Mouse (Mus musculus): ENCODE data around the gene Eif4g1. TPM values are rescaled to one million over a fixed set of nuclear protein-coding genes. Genes with fewer than 3 reads are reported as not detected.
A peak's percentile ranks its signal among the peaks of the same experiment; 100 is the strongest.

The Eif4g1 gene
- polyA plus RNA-seq, 1 experiment from 2014 or later = 158 TPM

DNA sequence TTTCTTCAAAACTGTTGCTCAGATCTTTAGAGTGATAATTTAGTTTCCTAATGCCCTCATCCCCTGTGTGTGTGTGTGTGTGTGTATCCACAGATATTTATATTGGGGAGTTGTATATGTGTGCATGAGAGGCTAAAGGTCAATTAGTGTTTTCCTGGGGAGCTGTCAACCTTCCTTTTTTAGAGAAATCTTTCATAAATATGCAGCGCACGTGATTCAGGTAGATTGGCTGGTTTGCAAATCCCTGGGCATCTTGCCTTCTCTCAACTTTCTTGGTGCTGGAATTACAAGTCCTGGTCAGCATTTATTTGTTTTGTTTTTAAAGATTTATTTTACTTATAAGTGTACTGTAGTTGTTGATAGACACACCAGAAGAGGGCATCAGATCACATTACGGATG is 2.2 kb downstream of the Eif4g1 start:
- Histone ChIP-seq H3K27me3 (replicated peaks; ENCODE audit: control insufficient read depth, insufficient read depth, low read length) (no peaks in the 10 kb centered on the region), H3K4me3 (ENCODE audit: low read length) (no peak overlapping the region), H3K4me2 (ENCODE audit: low read depth, low read length) (no peak overlapping the region), H3K9ac (ENCODE audit: low read depth, low read length) (no peak overlapping the region), H3K4me1 (ENCODE audit: control insufficient read depth, insufficient read depth, low read length) (peaks cover 21% of the 10 kb centered on the region), H3K9me3 (ENCODE audit: control insufficient read depth, low read length) (no peaks in the 10 kb centered on the region), H3K36me3 (ENCODE audit: control insufficient read depth, insufficient read depth, low read length) (peaks cover 5% of the 10 kb centered on the region; the same call in 1 of the 2 replicates), H3K27ac (ENCODE audit: low read length) (no peak overlapping the region)
- no peak for ATAC-seq
- WGBS = 87% methylated on average over 3 of the region's 3 CpGs

DNA sequence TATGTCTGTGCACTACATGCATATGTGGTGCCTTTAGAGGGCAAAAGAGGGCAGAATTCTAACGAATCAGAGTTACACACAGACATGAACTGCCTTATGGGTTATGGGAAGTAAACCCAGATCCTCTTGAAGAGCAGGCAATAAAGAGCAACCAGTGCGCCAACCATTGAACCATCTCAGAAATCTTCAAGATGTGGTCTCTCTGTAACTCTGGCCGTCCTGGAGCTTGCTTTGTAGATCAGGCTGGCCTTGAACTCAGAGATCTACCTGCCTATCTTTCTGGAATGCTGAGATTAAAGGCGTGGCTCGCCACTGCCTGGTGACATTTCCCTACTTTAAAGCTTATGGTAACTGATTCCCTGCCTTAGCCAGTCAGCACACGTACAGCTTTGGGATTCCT is 3.8 kb downstream of the Eif4g1 start:
- H3K9me3 ChIP-seq (ENCODE audit: control insufficient read depth, low read length) = no peaks in the 10 kb centered on the region
- peaks cover 9% of the 10 kb centered on the region; the same call in 1 of the 2 replicates for H3K36me3 ChIP-seq (ENCODE audit: control insufficient read depth, insufficient read depth, low read length)
- peaks cover 21% of the 10 kb centered on the region for H3K4me1 ChIP-seq (ENCODE audit: control insufficient read depth, insufficient read depth, low read length)
- H3K27me3 ChIP-seq (replicated peaks; ENCODE audit: control insufficient read depth, insufficient read depth, low read length) = no peaks in the 10 kb centered on the region
- H3K9ac ChIP-seq (ENCODE audit: low read depth, low read length) = no peak overlapping the region
- H3K4me2 ChIP-seq (ENCODE audit: low read depth, low read length) = peak overlapping the region; percentile 62; the same call in 1 of the 2 replicates
- no peak overlapping the region; the same call in 1 of the 2 replicates for H3K4me3 ChIP-seq (ENCODE audit: low read length)
- 18% methylated on average over 6 of the region's 6 CpGs for WGBS
- H3K27ac ChIP-seq (ENCODE audit: low read length) = peak overlapping the region; percentile 65; the same call in 1 of the 2 replicates
- ATAC-seq = no peak

DNA sequence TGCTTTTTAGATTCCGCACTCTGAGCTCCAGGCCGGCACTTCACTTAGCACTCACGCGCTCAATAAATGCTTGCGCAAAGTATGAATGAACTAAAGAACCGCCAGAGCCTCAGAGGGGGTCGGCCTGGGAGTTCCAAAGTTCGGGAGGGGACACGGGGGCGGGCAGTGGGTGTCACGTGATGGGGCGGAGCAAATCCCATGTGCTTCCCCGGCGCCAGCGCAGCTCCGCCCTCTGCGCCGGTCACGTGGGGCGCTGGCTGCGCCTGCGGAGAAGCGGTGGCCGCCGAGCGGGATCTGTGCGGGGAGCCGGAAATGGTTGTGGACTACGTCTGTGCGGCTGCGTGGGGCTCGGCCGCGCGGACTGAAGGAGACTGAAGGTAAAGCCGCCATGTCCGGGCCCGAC is 4.4 kb downstream of the Eif4g1 start:
- H3K36me3 ChIP-seq (ENCODE audit: control insufficient read depth, insufficient read depth, low read length) = peaks cover 13% of the 10 kb centered on the region
- peak overlapping the region; percentile 89 for H3K9ac ChIP-seq (ENCODE audit: low read depth, low read length)
- H3K27me3 ChIP-seq (replicated peaks; ENCODE audit: control insufficient read depth, insufficient read depth, low read length) = no peaks in the 10 kb centered on the region
- peak overlapping the region; percentile 84 for H3K27ac ChIP-seq (ENCODE audit: low read length)
- peak overlapping the region; percentile 62 for H3K4me2 ChIP-seq (ENCODE audit: low read depth, low read length)
- H3K9me3 ChIP-seq (ENCODE audit: control insufficient read depth, low read length) = no peaks in the 10 kb centered on the region
- H3K4me3 ChIP-seq (ENCODE audit: low read length) = peak overlapping the region; percentile 63
- ATAC-seq = peak; percentile 91
- WGBS = under 1% methylated on average over 37 of the region's 38 CpGs
- H3K4me1 ChIP-seq (ENCODE audit: control insufficient read depth, insufficient read depth, low read length) = peaks cover 24% of the 10 kb centered on the region

DNA sequence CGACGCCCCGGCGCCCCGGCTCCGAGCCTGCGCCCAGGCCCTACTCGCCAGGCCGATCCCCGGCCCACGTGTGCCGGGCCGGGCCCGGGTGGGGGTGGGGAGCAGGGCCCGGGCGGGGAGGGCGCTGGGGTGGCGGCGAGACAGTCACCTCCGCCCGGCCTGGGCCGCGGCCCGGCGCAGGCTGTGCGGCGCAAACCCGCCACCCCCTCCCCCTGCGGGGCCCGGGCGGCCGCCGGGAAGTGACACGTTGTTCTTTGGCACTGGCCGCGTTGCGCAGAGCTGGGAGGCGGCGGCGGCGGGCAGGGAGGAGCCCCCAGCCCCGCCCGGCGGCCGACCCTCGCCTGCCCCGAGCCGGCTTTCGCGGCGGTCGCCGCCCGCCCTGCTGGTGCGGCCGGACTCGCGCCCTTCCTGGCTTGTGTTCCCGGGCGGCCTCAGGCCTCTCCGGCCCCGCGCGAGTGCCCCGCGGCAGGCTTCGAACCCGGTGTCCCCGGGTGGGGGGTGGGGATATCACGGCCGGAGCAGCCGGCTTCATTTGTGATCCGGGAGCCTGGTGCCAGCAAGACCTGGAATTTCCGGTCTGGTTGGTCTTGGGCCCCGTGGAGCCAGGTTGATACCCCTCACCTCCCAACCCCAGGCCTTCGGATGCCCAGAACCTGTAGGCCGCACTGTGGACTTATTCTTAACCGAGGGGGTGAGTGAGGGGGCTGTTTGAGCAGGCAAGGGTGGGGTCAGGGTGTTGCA is 5.0 kb downstream of the Eif4g1 start:
- peak overlapping the region; percentile 96 for H3K4me2 ChIP-seq (ENCODE audit: low read depth, low read length)
- H3K9me3 ChIP-seq (ENCODE audit: control insufficient read depth, low read length) = no peaks in the 10 kb centered on the region
- H3K9ac ChIP-seq (ENCODE audit: low read depth, low read length) = peak overlapping the region; percentile 89
- peaks cover 17% of the 10 kb centered on the region for H3K36me3 ChIP-seq (ENCODE audit: control insufficient read depth, insufficient read depth, low read length)
- peak; percentile 77 for ATAC-seq
- no peaks in the 10 kb centered on the region for H3K27me3 ChIP-seq (replicated peaks; ENCODE audit: control insufficient read depth, insufficient read depth, low read length)
- 2% methylated on average over 64 of the region's 78 CpGs for WGBS
- peak overlapping the region; percentile 63 for H3K4me3 ChIP-seq (ENCODE audit: low read length)
- peaks cover 28% of the 10 kb centered on the region for H3K4me1 ChIP-seq (ENCODE audit: control insufficient read depth, insufficient read depth, low read length)
- peak overlapping the region; percentile 84 for H3K27ac ChIP-seq (ENCODE audit: low read length)

DNA sequence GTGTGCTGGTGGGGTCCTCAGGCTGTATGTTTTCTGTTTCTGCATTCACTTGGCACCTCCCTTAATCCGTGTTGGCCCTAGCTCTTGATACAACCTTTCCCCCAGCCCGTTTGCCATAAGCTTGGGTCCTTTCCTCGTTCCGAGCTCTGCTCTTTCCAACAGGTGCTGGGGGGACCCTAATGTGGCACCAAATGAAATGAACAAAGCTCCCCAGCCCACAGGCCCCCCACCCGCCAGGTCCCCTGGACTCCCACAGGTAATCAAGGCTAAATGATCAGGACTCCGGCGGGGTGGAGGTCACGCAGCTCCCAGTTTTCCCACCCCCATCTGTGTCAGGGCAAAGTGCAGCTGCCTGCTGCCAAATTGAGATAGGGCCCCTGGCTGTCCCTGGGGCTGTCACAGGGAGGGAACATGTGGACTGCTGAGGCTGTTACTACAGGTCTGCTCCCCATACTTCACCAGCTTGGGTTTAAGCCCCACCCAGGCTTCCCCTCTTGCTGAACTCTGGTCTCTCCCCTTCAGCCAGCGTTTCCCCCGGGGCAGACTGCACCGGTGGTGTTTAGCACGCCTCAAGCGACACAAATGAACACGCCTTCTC is 5.7 kb downstream of the Eif4g1 start:
- H3K4me2 ChIP-seq (ENCODE audit: low read depth, low read length) = peak overlapping the region; percentile 96
- H3K36me3 ChIP-seq (ENCODE audit: control insufficient read depth, insufficient read depth, low read length) = peaks cover 23% of the 10 kb centered on the region
- 6% methylated on average over 14 of the region's 14 CpGs for WGBS
- ATAC-seq = peak; percentile 75
- no peaks in the 10 kb centered on the region for H3K9me3 ChIP-seq (ENCODE audit: control insufficient read depth, low read length)
- peaks cover 28% of the 10 kb centered on the region for H3K4me1 ChIP-seq (ENCODE audit: control insufficient read depth, insufficient read depth, low read length)
- peak overlapping the region; percentile 89 for H3K9ac ChIP-seq (ENCODE audit: low read depth, low read length)
- H3K27me3 ChIP-seq (replicated peaks; ENCODE audit: control insufficient read depth, insufficient read depth, low read length) = no peaks in the 10 kb centered on the region
- peak overlapping the region; percentile 84 for H3K27ac ChIP-seq (ENCODE audit: low read length)
- peak overlapping the region; percentile 63 for H3K4me3 ChIP-seq (ENCODE audit: low read length)

DNA sequence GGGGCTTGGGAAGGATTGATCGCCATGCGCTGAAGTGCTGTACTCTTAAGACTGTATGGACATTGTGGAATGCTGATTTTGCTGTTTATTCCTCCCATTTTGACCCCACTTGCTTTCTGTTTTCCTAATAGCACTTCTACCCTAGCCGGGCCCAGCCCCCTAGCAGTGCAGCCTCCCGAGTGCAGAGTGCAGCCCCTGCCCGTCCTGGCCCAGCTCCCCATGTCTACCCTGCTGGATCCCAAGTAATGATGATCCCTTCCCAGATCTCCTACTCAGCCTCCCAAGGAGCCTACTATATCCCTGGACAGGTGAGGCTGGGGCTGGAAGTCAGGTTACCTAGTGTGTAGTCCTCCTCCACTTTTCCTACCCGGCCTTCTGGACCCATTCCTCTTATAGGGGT is 7.1 kb downstream of the Eif4g1 start:
- WGBS = 92% methylated on average over 6 of the region's 6 CpGs
- Histone ChIP-seq H3K27me3 (replicated peaks; ENCODE audit: control insufficient read depth, insufficient read depth, low read length) (no peaks in the 10 kb centered on the region), H3K9me3 (ENCODE audit: control insufficient read depth, low read length) (no peaks in the 10 kb centered on the region), H3K9ac (ENCODE audit: low read depth, low read length) (peak overlapping the region; percentile 89; the same call in 1 of the 2 replicates), H3K4me2 (ENCODE audit: low read depth, low read length) (peak overlapping the region; percentile 96; the same call in 1 of the 2 replicates), H3K36me3 (ENCODE audit: control insufficient read depth, insufficient read depth, low read length) (peaks cover 33% of the 10 kb centered on the region), H3K27ac (ENCODE audit: low read length) (no peak overlapping the region), H3K4me3 (ENCODE audit: low read length) (no peak overlapping the region), H3K4me1 (ENCODE audit: control insufficient read depth, insufficient read depth, low read length) (peaks cover 28% of the 10 kb centered on the region)
- ATAC-seq = no peak

DNA sequence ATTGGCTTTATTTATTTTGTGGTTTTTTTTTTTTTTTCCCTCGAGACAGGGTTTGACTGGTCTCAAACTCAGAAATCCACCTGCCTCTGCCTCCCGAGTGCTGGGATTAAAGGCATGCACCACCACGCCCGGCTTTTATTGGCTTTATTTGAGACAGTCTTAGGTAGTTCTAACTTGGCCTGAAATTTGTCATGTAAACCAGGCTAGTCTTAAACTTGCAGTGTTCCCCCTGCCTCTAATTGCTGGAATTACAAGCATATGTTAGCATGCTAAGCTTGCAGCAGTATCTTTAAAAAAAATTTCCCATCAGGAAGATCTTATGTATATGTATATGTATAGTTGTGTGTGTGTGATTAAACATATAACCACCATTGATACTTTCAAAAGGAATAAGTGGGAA is 8.6 kb downstream of the Eif4g1 start:
- Histone ChIP-seq H3K4me1 (ENCODE audit: control insufficient read depth, insufficient read depth, low read length) (peaks cover 27% of the 10 kb centered on the region), H3K9me3 (ENCODE audit: control insufficient read depth, low read length) (no peaks in the 10 kb centered on the region), H3K27ac (ENCODE audit: low read length) (no peak overlapping the region), H3K4me2 (ENCODE audit: low read depth, low read length) (no peak overlapping the region), H3K36me3 (ENCODE audit: control insufficient read depth, insufficient read depth, low read length) (peaks cover 40% of the 10 kb centered on the region), H3K4me3 (ENCODE audit: low read length) (no peak overlapping the region), H3K27me3 (replicated peaks; ENCODE audit: control insufficient read depth, insufficient read depth, low read length) (no peaks in the 10 kb centered on the region), H3K9ac (ENCODE audit: low read depth, low read length) (no peak overlapping the region)
- WGBS = 78% methylated on average over 4 of the region's 4 CpGs
- ATAC-seq = no peak

DNA sequence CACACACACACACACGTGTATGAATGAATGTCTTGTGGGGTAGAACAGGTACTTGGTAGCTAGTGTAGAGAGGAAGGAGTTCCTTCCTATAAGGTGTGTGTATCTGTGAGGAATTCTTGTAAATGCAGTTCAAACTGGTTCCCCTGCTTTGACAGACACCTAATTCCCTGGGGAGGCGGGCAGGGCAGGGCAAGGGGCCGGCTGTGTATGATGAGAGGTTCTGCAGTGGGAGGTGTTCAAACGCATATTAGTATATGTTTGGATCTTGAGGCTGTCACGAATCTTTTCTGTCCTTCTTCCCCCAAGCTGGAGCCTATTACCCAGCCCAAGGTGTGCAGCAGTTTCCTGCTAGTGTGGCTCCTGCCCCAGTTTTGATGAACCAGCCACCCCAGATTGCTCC is 9.3 kb downstream of the Eif4g1 start:
- no peaks in the 10 kb centered on the region for H3K9me3 ChIP-seq (ENCODE audit: control insufficient read depth, low read length)
- 82% methylated on average over 5 of the region's 5 CpGs for WGBS
- H3K36me3 ChIP-seq (ENCODE audit: control insufficient read depth, insufficient read depth, low read length) = peaks cover 46% of the 10 kb centered on the region
- no peaks in the 10 kb centered on the region for H3K27me3 ChIP-seq (replicated peaks; ENCODE audit: control insufficient read depth, insufficient read depth, low read length)
- H3K4me1 ChIP-seq (ENCODE audit: control insufficient read depth, insufficient read depth, low read length) = peaks cover 23% of the 10 kb centered on the region
- no peak overlapping the region for H3K4me3 ChIP-seq (ENCODE audit: low read length)
- no peak overlapping the region for H3K4me2 ChIP-seq (ENCODE audit: low read depth, low read length)
- no peak for ATAC-seq
- H3K27ac ChIP-seq (ENCODE audit: low read length) = peak overlapping the region; percentile 33; the same call in 1 of the 2 replicates
- no peak overlapping the region for H3K9ac ChIP-seq (ENCODE audit: low read depth, low read length)

DNA sequence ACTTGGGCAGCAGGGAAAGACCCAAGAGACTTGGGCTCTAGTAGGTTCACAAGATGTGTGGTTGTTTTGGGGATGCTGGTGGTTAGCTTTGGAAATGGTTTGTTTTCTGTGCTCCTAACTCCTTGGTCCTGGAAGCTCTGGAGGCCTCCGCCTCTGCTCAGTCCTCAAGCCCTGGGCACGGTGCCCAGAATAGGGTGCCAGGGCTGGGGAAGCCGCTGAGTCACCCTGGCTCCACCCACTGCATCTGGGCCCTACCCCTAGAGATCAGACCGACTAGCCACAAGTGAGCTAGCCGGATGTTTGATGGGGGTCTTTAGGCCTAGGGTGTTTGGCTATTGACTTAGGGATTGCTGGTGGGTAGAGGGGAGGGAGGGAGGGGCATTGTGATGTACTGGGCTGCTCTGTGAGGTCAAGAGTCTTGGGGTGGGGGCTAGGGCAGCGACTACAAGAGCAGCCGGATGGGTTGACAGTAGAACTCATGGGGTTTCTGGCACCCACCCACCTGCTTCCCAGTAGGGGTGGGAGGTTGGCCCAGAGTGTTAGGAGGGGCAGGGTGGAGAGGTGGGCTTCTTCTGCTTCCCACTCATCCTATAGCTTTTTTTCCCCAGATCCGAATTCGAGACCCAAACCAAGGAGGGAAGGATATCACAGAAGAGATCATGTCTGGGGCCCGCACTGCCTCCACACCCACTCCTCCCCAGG is 10.0 kb downstream of the Eif4g1 start:
- Histone ChIP-seq H3K36me3 (ENCODE audit: control insufficient read depth, insufficient read depth, low read length) (peaks cover 52% of the 10 kb centered on the region), H3K9ac (ENCODE audit: low read depth, low read length) (no peak overlapping the region), H3K4me2 (ENCODE audit: low read depth, low read length) (no peak overlapping the region), H3K27ac (ENCODE audit: low read length) (no peak overlapping the region), H3K9me3 (ENCODE audit: control insufficient read depth, low read length) (no peaks in the 10 kb centered on the region), H3K4me1 (ENCODE audit: control insufficient read depth, insufficient read depth, low read length) (peaks cover 23% of the 10 kb centered on the region), H3K4me3 (ENCODE audit: low read length) (no peak overlapping the region), H3K27me3 (replicated peaks; ENCODE audit: control insufficient read depth, insufficient read depth, low read length) (no peaks in the 10 kb centered on the region)
- no peak for ATAC-seq
- 71% methylated on average over 10 of the region's 10 CpGs for WGBS

All from intestine, embryonic 16.5 days (tissue).